Mouse (Mus musculus): ENCODE data around the gene Tagln2.

GRCm38 (mm10) chr1:172488831-172489230 is 11.0 kb upstream of the Tagln2 start:
- TF ChIP-seq CTCF (IDR thresholded peaks at IDR 0.05; ENCODE audit: low read depth) (no peak), EP300 (IDR thresholded peaks at IDR 0.05; ENCODE audit: low read depth) (no peak)
